Mouse (Mus musculus): ENCODE measurements at regions not wholly inside any gene's neighbourhood (a gene's known extent, or its start where the extent isn't known, plus 50 kb on each side); places are given as distances from the start of the nearest gene placed in this dataset.

DNA sequence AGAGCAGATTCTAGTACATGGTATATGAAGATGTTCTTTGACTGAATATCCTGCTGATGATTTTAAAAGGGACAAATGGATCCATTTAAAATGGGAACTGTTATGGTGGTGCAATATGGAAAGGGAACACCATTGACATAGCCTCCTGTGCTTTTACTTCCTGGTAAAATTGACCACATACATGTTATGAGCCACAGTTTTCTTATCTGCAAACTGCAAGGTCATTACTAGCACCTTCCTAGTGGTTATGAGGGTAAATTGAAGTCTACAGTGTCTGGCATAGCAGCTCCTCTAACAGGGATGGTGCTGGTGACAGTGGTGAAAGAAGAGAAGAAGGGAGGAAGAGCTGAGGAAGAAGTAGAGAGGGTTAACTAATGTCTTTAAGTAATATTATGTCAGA lies 61.5 kb upstream of the Slc4a7 start:
- ChIA-PET POLR2A (interaction anchor here in 2 of 4 experiments (1.0 to 1.2 kb wide), 2 partner anchors 61 to 62 kb away, joined by 4 read pairs; partner anchors contain the start of gene Slc4a7 (in 1 of the 2)), CTCF (no interaction called here)

DNA sequence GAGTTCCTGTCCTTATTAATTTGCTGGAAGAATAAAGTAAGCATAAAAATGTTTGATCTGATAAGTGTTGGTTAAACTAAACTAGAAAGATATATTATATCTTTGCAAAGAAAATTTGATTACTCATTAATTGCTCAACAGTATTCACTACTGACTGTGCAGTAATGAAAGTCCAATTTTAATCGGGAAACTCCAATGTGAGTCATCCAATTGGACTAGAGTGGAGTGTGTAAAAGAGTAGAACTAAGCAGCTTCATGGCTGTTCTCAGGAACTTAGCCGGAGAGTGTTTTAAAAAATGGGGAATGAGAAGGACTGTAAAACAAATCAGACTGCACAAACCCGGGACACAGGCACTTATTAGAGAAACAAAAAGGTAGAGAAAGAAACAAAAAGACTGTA lies 58.5 kb upstream of the Slc4a7 start:
- CTCF ChIA-PET = no interaction called here
- POLR2A ChIA-PET = no interaction called here

DNA sequence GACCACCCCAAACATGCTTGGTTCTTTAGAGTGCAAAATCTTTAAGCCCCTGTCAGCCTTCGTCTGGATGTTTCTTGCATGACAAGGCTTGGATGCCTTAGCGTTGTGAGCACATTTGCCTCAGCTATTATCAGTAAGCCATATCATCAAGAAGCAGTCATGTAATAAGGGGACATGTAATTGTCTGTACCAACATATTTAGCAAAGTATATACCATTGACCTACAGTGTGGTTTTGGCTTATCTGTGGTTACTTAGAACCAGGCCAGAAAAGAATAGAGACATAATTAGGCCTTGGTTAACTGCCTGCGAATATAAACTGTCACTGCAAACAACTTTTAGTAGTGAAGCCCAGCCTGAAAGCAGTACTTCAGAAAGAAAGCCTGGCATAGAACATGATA lies 57.0 kb upstream of the Slc4a7 start:
- ChIA-PET CTCF (no interaction called here), POLR2A (interaction anchor here in 1 of 4 experiments (1.0 kb wide), 1 partner anchor 13 kb away, joined by 4 read pairs; no protein-coding TSS in a partner anchor)

All from embryonic stem cell, embryonic (primary cell).